Mouse (Mus musculus) testis, postnatal 14 days (tissue): ENCODE data around the gene Gm21958.
A peak's percentile ranks its signal among the peaks of the same experiment; 100 is the strongest.
"Not testable (repeated sequence)": the region's sequence is repeated elsewhere in the genome, so short reads cannot be mapped to it uniquely, and the experiment has no call there.

ENCODE experiments used
- DNase-seq: peaks from one replicate; pipeline ENCODE4 v3.0.0; 2021; ENCODE audit warnings: low spot score

Gm21958 gene

DNA sequence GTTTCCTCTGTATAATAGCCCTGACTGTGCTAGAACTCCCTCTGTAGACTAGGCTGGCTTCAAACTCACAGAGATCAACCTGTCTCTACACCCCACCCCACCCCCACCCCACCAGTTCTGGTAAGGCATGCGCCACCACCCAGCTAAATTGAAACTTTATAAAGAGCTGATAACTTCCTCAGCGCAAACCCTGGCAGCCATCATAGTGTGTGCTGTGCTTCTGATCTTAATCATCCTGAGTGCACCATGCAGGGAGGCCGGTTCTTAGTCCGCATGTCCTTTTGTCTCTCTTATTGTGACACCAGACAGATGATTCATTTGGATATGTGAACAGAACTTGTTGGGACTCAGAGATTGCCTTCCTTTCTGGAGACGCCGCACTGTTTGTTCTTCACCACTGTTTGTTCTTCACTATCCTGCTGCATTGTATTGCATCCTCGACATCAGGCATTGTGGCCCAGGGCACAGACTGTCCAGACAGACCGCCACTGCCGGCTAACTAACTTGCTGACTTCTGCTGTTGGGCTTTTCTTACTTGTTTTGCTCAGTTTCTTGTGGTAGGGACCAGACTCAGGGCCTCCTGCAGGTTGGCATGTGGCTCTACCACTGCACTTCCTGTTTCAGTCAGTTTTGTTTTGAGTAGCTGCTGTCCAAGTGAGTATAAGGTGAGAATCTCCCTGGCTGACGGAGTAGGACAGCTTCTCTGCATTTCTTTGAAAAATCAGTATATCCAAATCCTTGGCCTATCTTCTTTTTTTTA lies 9.8 kb upstream of the Gm21958 start:
- DNase-seq: no peak

DNA sequence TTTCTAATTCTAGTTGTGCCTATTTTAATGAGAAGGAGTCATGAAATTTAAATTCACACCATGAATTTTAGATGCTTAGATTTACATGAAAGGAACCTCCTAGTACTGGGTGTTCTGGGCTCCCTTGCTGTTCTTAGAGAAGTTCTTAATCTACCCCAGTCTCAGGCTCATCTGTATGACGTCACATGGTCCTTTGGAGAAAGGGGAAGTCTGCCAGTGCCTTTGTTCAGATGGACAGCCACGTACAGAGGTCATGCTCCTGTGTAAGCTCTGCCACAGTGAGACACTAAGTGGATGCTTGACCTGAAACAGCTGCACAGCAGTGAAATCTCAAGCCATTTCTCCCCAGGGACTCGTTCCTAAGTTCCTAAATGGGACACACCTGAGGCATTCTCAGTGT lies 4.8 kb upstream of the Gm21958 start:
- no peak for DNase-seq

DNA sequence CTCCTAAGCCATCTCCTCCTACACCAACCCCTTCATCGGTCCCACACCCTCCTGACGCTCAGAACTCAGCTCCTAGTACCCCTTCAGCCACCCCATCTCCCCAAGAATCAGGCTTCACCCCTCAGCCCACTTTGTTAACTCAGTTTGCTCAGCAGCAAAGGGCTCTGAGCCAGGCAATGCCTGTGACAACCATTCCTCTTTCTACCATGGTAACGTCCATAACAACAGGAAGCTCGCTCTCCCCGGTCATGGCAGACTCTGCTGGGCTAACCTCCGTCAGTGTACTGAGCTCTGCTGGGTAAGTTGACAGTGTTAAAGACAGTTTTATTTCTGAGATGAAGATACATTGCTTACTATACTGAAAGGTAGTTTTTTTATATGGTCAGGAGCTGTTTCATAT lies 3.2 kb upstream of the Gm21958 start:
- no peak for DNase-seq

DNA sequence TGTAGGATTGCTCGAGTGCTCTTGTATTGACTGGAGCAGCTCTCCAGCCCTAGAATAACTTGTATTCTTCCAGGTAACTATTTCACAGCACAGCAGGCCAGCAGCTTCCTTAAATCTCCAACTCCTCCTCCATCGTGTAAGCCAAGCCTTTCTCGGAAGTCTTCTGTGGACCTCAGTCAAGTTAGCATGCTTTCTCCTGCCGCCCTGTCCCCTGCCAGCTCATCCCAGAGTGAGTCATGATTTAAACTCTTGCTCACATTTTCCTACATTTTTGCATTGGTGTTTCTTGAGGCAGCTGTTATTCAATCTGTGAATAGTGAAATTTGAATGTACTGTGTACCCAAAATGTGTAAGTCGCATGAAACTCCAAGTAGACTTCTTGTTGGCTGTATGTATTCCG lies 1.3 kb upstream of the Gm21958 start:
- DNase-seq: no peak

DNA sequence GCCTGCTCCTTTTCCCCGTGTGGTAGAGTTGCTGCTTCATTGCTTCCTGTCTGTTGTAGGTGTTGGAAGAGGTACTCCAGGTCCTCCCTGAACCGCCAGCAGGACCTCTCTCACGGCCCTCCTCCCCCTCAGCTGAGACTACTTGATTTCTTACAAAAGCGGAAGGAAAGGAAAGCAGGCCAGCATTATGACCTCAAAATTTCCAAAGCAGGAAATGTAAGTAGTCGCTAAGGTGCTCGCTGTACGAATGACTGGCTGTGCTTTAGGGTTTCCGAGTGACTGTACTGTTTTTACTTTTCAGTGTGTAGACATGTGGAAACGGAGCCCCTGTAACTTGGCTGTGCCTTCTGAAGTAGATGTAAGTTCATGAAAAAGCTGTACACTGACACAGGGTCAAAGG lies 5.2 kb downstream of the Gm21958 start:
- DNase-seq: no peak

DNA sequence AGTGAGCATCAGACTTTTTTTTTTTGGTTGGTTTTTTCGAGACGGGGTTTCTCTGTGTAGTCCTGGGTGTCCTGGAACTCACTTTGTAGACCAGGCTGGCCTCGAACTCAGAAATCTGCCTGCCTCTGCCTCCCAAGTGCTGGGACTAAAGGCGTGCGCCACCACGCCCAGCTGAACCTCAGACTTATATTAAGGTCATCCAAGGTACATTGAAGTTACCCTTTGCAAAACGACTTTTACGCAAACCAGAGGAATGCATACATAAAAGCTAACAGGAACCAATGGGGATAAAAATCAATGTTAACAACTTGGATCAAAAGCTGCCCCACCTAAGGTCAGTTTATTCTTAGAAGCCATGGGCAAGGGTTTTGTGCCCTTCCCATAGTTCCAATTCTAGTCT lies 10.0 kb downstream of the Gm21958 start:
- not testable (repeated sequence) for DNase-seq

DNA sequence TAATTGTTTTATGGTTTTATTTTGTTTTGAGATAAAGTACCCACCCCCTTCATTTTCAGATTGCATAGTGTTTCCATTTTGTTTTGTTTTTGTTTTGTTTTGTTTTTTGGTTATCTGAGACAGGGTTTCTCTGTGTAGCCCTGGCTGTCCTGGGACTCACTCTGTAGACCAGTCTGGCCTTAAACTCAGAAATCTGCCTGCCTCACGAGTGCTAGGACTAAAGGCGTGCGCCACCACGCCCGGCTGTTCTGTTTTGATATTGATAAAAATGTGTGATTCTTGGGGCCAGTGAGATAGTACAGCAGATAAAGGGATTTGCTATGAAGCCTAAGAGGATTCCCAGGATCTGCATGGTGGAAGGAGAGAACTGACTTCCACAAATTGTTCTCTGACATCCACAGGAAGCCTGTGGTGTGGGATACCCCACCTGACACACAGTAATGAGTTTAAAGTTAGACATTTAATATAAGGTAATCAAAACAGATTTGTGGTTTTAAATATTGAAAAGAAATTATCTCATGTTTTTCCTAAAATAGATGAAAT lies 14.3 kb downstream of the Gm21958 start:
- no peak for DNase-seq

DNA sequence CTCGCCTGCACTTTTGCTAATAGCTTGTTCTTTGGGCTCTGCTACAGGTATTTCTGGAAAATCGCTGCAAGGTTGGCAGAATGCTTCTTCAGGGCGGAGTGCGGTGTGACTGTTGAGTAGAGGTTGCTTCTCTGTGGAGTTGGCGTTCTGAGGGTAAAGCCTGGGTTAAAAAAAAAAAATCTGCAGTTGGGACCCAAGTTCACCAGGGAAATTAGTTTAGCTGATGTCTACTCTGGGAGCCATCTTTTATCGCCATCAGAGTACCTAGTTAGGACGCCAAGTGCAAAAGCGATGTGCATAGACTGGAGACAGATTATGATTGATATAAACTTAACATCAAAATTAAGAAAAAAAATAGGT lies 21.1 kb downstream of the Gm21958 start:
- no peak for DNase-seq

DNA sequence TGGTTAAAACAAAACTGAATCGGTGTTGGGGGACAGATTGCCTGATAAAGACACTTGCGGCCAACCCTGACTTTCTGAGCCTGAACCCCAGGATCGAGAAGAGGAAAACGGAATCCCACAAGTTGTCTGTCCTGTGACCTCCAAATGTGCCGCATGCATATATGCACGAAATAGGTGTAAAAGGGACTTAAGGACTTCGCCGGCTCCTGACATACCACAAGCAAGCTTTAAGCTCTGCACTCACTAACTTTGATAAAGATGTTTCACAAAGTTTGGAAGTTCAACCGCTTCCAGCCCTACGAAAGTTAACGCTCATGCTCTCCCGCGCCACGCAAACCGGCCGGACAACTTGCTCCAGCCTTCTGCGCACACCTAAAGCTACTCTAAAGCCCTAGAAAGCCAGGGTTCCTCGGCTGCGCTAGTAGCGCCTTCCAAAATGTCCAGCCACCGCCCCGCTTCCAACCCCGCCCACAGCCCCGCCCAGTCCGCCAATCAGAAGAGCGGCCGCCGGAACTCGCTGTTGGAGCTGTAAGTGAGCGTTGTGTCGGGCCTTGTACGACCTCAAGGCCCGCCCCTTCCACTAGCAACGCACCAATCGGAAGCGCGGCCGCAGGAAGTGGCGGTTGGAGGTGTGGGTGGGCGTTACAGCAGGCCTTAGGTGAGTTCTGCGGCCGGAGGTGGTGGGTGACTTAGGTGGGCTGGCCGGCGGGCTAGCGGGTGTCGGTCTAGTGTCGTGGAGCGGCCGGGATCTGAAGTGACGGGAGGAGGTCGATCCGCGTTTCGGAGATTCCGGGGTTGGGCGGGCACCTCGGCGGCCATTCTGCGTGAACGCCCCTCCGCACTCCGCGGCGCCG lies 21.7 kb downstream of the Gm21958 start, which contains the start of gene Supt20:
Gene Supt20, plus strand, starts transcription at position 606 of the 854 bp plus-strand sequence.
- DNase-seq: peak; percentile 97

DNA sequence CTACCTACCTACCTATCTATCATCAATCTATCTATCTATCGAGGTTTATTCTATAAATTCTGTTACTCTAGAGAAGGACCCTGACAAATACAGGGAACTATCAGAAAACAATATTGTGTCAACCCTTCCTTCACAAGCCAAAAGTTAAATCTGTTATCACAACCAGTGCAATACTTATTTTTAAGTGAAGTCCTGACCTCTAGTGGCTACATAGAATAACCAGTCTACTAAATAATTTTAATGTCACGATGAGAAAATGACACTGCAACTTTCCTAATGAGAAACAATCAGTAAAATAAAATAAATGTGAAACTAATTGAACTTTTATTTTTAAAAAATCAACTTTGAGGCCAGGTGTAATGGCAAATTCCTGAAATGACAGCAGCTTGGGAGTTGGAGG lies 25.1 kb downstream of the Gm21958 start:
- no peak for DNase-seq

DNA sequence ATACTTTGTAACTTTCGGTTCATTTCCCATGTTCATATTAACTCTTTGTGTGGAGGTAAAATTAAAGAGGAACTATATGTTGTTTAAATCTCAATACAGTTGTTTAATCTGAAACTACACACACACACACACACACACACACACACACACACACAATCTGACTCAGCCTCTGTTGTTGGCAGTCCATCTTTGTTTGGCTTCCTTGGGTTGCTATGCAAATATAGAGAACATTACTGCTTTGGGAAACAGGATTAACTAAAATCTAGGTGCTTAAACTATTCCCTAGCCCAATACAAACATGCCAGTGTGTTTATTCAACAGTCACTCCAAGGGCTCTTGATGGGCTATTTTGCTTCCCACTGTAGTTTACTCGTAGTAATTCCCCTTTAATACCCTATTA lies 26.9 kb downstream of the Gm21958 start:
- DNase-seq: no peak

DNA sequence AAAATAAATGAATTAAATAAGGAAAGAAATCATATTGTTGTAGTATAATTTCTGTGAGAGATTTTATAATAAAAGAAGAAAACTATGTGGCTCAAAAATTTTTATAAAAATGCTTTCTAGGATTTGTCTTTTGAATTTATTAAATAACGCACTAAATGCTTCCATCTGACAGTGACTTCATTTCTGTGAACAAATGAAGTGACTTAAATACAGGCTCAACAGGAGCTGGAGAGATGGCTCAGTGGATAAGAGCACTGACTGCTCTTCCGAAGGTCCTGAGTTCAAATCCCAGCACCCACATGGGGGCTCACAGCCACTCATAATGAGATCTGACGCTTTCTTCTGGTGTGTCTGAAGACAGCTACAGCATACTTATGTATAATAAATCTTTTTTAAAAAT lies 29.0 kb downstream of the Gm21958 start:
- no peak for DNase-seq

DNA sequence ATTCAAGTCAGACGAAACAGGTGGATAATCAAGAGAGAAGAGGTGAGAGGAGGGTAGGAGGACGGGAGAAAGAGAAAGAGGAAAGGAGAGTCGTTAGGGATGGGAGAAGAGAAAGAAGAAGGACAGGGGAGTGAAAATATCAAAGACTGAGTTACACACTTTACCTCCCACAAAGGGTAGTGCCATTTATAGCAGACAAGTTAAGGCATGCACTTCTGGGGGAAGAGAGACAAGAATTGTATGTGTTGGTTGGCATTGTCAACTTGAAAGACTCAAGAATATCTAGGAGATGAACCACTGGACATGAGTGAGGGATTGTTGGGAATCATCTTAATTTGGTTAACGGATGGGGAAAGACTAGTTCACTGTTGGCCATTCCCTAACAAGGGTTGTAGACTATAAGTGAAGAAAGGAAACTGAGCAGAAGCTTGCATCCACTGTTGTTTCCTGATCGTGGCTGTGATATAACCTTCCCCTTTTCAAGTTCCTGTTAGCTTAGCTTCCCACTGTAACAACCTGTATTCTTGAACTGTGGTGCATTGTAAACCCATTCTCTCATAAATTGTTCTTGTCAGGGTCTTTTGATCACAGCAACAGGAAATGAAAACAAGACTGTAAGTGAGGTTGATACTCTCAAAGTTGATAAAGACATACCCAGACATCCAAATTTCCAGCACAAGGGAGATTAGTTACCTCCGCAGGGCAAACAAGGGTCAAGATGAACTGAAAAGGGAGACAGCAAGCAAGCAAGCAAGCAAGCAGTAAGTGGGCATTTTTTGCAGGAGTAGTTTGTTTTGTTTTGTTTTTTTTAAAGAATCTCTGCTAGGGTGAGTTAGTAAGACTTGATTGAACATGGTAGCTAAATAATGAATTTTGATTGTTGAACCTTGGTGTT lies 32.6 kb downstream of the Gm21958 start:
- no peak for DNase-seq

DNA sequence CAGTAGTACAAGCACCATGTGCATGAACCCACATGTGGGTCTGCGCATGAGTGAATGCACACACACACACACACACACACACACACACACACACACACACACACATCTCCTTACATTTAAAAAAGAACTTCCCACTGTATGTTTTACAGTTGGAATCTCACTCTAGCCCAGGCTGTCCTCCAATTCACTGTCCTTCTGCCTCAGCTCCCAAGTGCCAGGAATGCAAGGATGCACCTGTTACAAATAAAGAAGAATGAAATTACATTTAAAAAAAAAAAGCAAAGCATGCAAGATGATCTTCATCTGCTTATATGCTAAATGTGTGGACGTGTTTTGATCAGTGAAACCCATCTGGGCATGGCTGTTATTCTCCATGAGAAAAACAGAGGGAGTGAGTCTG lies 37.3 kb downstream of the Gm21958 start:
- no peak for DNase-seq

DNA sequence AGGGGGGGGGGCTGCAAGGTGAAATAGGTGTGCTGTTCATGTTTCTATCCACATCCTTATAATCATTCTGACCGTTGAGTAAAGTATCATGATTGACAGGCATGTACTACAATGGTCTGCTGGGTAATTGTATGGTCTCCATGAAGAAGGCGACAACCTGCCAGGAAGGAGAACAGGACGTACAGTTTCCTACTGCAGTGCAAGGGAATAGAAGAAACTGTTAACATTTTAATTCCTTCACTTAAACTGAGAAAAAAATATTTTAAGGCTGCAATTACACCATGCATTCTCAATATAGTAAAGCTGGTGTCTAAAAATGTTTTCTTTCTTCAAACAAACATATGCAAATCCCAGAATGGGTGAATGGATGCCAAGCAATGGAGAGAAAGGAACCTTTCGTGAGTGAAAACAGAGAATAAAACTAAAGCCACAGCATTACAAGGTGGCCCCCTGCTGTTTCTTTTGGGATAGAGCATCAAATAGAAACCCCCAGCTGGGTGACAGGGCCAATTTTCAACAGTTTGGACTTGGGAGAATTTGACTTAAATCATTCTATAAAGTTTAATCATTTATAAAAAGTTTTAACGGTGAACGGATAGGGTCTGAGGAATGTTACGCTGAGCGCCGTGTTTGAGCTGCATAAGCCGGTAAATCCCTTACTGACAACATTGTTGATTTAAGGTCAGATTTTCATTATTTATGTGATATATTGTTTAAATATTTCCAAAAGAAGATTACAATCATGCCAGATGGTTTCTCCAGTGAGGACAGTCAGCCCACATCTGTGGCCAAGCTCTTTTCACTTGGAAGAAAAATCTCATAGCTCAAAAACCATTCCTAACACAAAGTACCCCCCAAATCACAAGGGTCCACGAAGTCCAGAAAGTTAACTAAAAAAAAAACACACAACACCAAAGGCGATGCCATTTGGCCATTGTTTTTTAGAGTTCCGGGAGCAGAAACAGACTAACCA lies 41.3 kb downstream of the Gm21958 start:
- DNase-seq: no peak

DNA sequence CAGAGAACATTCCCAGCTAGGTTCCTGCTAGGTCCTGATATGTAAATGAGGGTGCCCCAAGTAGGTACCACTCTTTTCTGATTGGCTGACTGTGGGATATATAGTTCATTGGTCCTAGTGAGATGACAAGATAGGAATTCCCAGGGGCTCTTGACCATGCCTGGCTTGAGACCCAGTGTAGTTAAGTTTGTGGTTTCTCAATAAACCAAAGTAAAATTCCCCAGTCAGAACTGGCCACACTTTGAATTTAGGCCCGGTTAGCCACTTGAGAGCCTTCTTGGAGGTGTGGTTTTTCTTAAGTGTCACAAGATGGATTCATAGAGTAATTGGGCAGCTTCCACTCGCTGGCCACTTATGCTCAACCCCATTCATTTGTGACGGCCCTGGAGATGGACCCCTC lies 42.0 kb downstream of the Gm21958 start:
- no peak for DNase-seq

DNA sequence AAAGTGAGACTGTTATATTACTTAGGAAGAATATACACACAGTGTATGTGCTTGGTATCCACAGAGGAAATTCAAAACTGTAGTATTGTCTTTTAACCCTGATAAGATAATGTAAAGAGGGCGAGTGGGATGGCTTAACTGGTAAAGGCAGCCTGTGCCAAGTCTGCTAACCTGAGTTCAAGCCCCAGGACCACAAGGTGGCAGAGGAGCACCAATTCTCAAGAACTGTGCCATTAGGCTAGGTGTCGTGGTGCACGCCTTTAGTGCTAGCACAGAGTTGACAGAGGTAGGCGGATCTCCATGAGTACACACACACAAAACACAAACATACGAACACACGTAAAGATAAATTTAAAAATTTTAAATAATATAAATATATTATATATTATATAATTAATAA lies 44.6 kb downstream of the Gm21958 start:
- no peak for DNase-seq

DNA sequence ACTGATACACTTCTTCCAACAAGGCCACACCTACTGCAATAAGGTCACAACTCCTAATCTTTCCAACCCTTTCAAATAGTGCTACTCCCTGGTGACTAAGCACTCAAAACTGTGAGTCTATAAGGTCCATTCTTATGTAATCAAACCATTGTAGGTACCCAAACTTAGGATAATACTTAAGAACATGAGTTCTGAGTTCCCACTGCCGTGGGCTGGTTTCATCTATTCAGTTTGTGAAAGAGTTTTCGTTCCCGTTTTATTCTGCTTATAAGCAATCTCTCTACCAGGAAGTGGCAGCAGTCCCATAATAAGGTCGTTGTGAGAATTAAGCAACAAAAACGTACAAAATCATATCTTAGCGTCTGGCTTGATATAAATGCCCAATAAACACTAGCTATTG lies 45.4 kb downstream of the Gm21958 start:
- DNase-seq: no peak

DNA sequence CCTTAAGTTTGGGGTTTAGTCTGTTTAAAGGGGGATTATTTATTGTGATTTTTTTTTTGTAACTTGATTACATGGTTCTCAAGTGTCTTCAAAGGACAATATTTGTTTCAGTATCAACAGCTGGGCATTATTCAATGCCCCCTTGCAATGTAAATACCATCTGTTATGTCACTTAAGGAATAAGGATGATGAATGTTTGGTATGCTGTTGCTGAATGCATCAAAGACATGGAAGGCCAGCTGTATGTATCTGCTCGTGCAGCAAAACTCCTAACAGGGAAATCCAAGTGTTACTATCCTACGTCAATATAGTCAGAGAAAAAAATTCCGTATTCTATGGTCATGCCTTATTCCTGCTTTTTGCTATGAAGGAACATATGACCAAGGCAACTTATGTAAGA lies 46.0 kb downstream of the Gm21958 start:
- no peak for DNase-seq
